In genomic region chr5:33695718-33696121, GRCm38 (mm10) we compare ENCODE assay signal across 9 mouse cellular contexts. TPM values are rescaled to one million over a fixed set of nuclear protein-coding genes. Genes with fewer than 3 reads are reported as not detected.
DNase-seq lines count a peak whose midpoint lies in the region; ATAC-seq lines count a peak whose summit lies in the region.
"Had no signal": no experiment of that assay in that cellular context is flagged by ENCODE, and none has a peak within 500 bp of the region (broad histone marks: within the 10 kb centered on the region; RNA-seq: fewer than 3 reads in every experiment).

No protein-coding gene starts in this region.

- H3K27ac ChIP-seq in kidney, embryonic 16.5 days (ENCODE audit: low read length) = peak overlapping the region; percentile 23; the same call in 1 of the 2 replicates
- H3K27ac ChIP-seq in embryonic facial prominence, embryonic 15.5 days (replicated peaks) = peak overlapping the region; percentile 82
- H3K27ac ChIP-seq in limb, embryonic 10.5 days = peak overlapping the region; percentile 94
- peak overlapping the region; percentile 68 for H3K27ac ChIP-seq in neural tube, embryonic 13.5 days (replicated peaks)

- no peaks in the 10 kb centered on the region for H3K9me3 ChIP-seq in kidney, embryonic 16.5 days (ENCODE audit: low read length)
- H3K9me3 ChIP-seq in embryonic facial prominence, embryonic 15.5 days (replicated peaks) = no peaks in the 10 kb centered on the region
- H3K9me3 ChIP-seq in limb, embryonic 10.5 days (replicated peaks) = no peaks in the 10 kb centered on the region
- H3K9me3 ChIP-seq in neural tube, embryonic 13.5 days = no peaks in the 10 kb centered on the region

- no peaks in the 10 kb centered on the region for H3K36me3 ChIP-seq in kidney, embryonic 16.5 days (ENCODE audit: insufficient read depth, low read length)
- H3K36me3 ChIP-seq in embryonic facial prominence, embryonic 15.5 days = no peaks in the 10 kb centered on the region
- H3K36me3 ChIP-seq in limb, embryonic 10.5 days = no peaks in the 10 kb centered on the region
- H3K36me3 ChIP-seq in neural tube, embryonic 13.5 days = no peaks in the 10 kb centered on the region

- DNase-seq in kidney, postnatal 10 days = no peak
- DNase-seq in limb, embryonic 10.5 days (ENCODE audit: low spot score) = peak; percentile 74
- DNase-seq in ovary, postnatal 14 days (ENCODE audit: low spot score) = no peak
- DNase-seq in urinary bladder, postnatal 25 days (ENCODE audit: low spot score) = no peak
- DNase-seq in ovary, postnatal 36 days (ENCODE audit: low spot score) = no peak
- DNase-seq: gastrocnemius, postnatal 25 days had no signal

- 6% methylated on average over 24 of the region's 24 CpGs for WGBS in kidney, embryonic 16.5 days
- WGBS in embryonic facial prominence, embryonic 15.5 days = 4% methylated on average over 24 of the region's 24 CpGs
- WGBS in limb, embryonic 10.5 days = 1% methylated on average over 24 of the region's 24 CpGs
- 2% methylated on average over 24 of the region's 24 CpGs for WGBS in neural tube, embryonic 13.5 days

- H3K4me2 ChIP-seq in kidney, embryonic 16.5 days (replicated peaks; ENCODE audit: low read depth, low read length) = peak overlapping the region; percentile 93
- peak overlapping the region; percentile 88 for H3K4me2 ChIP-seq in embryonic facial prominence, embryonic 15.5 days (replicated peaks)
- H3K4me2 ChIP-seq in neural tube, embryonic 13.5 days = peak overlapping the region; percentile 80

- peak; percentile 26; the same call in 1 of the 2 replicates for ATAC-seq in kidney, embryonic 16.5 days (ENCODE audit: low FRiP score, low TSS enrichment)
- ATAC-seq in embryonic facial prominence, embryonic 15.5 days (ENCODE audit: insufficient number of reproducible peaks, low FRiP score, low TSS enrichment, low read depth) = peak; percentile 13; the same call in 1 of the 2 replicates
- 0 out of 2 replicates have a peak, but pooled peaks have one; percentile 1 for ATAC-seq in neural tube, embryonic 13.5 days (ENCODE audit: low read depth)

- H3K9ac ChIP-seq in kidney, embryonic 16.5 days (replicated peaks; ENCODE audit: low read length) = peak overlapping the region; percentile 72
- peak overlapping the region; percentile 39 for H3K9ac ChIP-seq in embryonic facial prominence, embryonic 15.5 days
- H3K9ac ChIP-seq in neural tube, embryonic 13.5 days = peak overlapping the region; percentile 68

- peak overlapping the region; percentile 43 for H3K4me3 ChIP-seq in kidney, embryonic 16.5 days (ENCODE audit: low read length)
- peak overlapping the region; percentile 50 for H3K4me3 ChIP-seq in embryonic facial prominence, embryonic 15.5 days (replicated peaks)
- peak overlapping the region; percentile 58 for H3K4me3 ChIP-seq in limb, embryonic 10.5 days
- peak overlapping the region; percentile 45 for H3K4me3 ChIP-seq in neural tube, embryonic 13.5 days

- peaks cover 6% of the 10 kb centered on the region; the same call in 1 of the 2 replicates for H3K27me3 ChIP-seq in kidney, embryonic 16.5 days (ENCODE audit: insufficient read depth, low read length)
- 0 out of 2 replicates have a peak, but pooled peaks cover 3% of the 10 kb centered on the region for H3K27me3 ChIP-seq in embryonic facial prominence, embryonic 15.5 days
- H3K27me3 ChIP-seq in limb, embryonic 10.5 days (ENCODE audit: low read depth, poor library complexity, severe bottlenecking) = peaks cover 80% of the 10 kb centered on the region
- peaks cover 73% of the 10 kb centered on the region for H3K27me3 ChIP-seq in neural tube, embryonic 13.5 days

- H3K4me1 ChIP-seq in kidney, embryonic 16.5 days (ENCODE audit: insufficient read depth, low read length) = peaks cover 51% of the 10 kb centered on the region
- H3K4me1 ChIP-seq in embryonic facial prominence, embryonic 15.5 days = peaks cover 82% of the 10 kb centered on the region
- peaks cover 90% of the 10 kb centered on the region for H3K4me1 ChIP-seq in limb, embryonic 10.5 days
- peaks cover 91% of the 10 kb centered on the region for H3K4me1 ChIP-seq in neural tube, embryonic 13.5 days (replicated peaks)

RNA-seq across cellular contexts. Expression of gene Fgfr3, which starts 25.8 kb away (rescaled TPM):
- polyA plus RNA-seq in kidney, embryonic 16.5 days (2015; fragmentation: Nextera tagmentation; extraction: Ambion mirVana) = 19.1 and 21.9 TPM in 2 replicates
- 32.0 and 34.6 TPM in 2 replicates for polyA plus RNA-seq in embryonic facial prominence, embryonic 15.5 days (2015; fragmentation: Nextera tagmentation; extraction: Ambion mirVana)
- 4.9 and 10.5 TPM in 2 replicates for polyA plus RNA-seq in limb, embryonic 10.5 days (2016; fragmentation: Nextera tagmentation; extraction: Ambion mirVana)
- polyA plus RNA-seq in neural tube, embryonic 13.5 days (2015; fragmentation: Nextera tagmentation; extraction: Ambion mirVana) = 42.3 and 44.9 TPM in 2 replicates

RNA-seq across cellular contexts. Expression of gene Tmem129, which starts 37.5 kb away (rescaled TPM):
- polyA plus RNA-seq in kidney, embryonic 16.5 days (2015; fragmentation: Nextera tagmentation; extraction: Ambion mirVana) = 48.5 and 50.8 TPM in 2 replicates
- 44.2 and 45.1 TPM in 2 replicates for polyA plus RNA-seq in embryonic facial prominence, embryonic 15.5 days (2015; fragmentation: Nextera tagmentation; extraction: Ambion mirVana)
- 40.5 and 47.2 TPM in 2 replicates for polyA plus RNA-seq in limb, embryonic 10.5 days (2016; fragmentation: Nextera tagmentation; extraction: Ambion mirVana)
- 24.7 and 27.6 TPM in 2 replicates for polyA plus RNA-seq in neural tube, embryonic 13.5 days (2015; fragmentation: Nextera tagmentation; extraction: Ambion mirVana)

RNA-seq across cellular contexts. Expression of gene Tacc3, which starts 37.8 kb away (rescaled TPM):
- 186 and 192 TPM in 2 replicates for polyA plus RNA-seq in kidney, embryonic 16.5 days (2015; fragmentation: Nextera tagmentation; extraction: Ambion mirVana)
- 141 and 146 TPM in 2 replicates for polyA plus RNA-seq in embryonic facial prominence, embryonic 15.5 days (2015; fragmentation: Nextera tagmentation; extraction: Ambion mirVana)
- 323 and 325 TPM in 2 replicates for polyA plus RNA-seq in limb, embryonic 10.5 days (2016; fragmentation: Nextera tagmentation; extraction: Ambion mirVana)
- polyA plus RNA-seq in neural tube, embryonic 13.5 days (2015; fragmentation: Nextera tagmentation; extraction: Ambion mirVana) = 40.7 and 46.3 TPM in 2 replicates

RNA-seq across cellular contexts. Expression of gene Slbp, which starts 43.3 kb away (rescaled TPM):
- 227 and 228 TPM in 2 replicates for polyA plus RNA-seq in kidney, embryonic 16.5 days (2015; fragmentation: Nextera tagmentation; extraction: Ambion mirVana)
- polyA plus RNA-seq in embryonic facial prominence, embryonic 15.5 days (2015; fragmentation: Nextera tagmentation; extraction: Ambion mirVana) = 191 and 202 TPM in 2 replicates
- polyA plus RNA-seq in limb, embryonic 10.5 days (2016; fragmentation: Nextera tagmentation; extraction: Ambion mirVana) = 340 and 345 TPM in 2 replicates
- 113 and 132 TPM in 2 replicates for polyA plus RNA-seq in neural tube, embryonic 13.5 days (2015; fragmentation: Nextera tagmentation; extraction: Ambion mirVana)

Comparison
In these comparisons a context has a peak if more than half of its experiments do, and no peak if none do; other contexts are left out.
1. H3K27ac ChIP-seq: peak in every context shown above with its lines; median percentile 94 in limb, embryonic 10.5 days; 82 in embryonic facial prominence, embryonic 15.5 days; 68 in neural tube, embryonic 13.5 days; 23 in kidney, embryonic 16.5 days.